Mouse (Mus musculus) heart, adult 2 months (tissue): ENCODE results near the gene Tubb2a. TPM values are rescaled to one million over a fixed set of nuclear protein-coding genes. Genes with fewer than 3 reads are reported as not detected.

ENCODE experiments used
- DNase-seq, 2 experiments: peaks; one replicate each; pipeline ENCODE4 v3.0.0; 2021
- H3K27ac ChIP-seq: fragments of 200-600 bp; 2 replicates; pipeline ENCODE4 v1.8.1; 2022
- H3K27me3 ChIP-seq: fragments of 200-500 bp; 2 replicates; pipeline ENCODE4 v1.6.1; 2012; ENCODE audit warnings: mild to moderate bottlenecking, low read length, inconsistent platforms, mixed read lengths; ENCODE audit not compliant: control insufficient read depth, insufficient read depth
- H3K36me3 ChIP-seq: fragments of 200-500 bp; 2 replicates; pipeline ENCODE4 v1.6.1; 2012; ENCODE audit warnings: low read length, inconsistent platforms; ENCODE audit not compliant: control insufficient read depth, insufficient read depth
- H3K4me1 ChIP-seq: fragments of 200-500 bp; 2 replicates; pipeline ENCODE4 v1.6.1; 2011; ENCODE audit warnings: low read length; ENCODE audit not compliant: control insufficient read depth, insufficient read depth
- H3K4me3 ChIP-seq: fragments of 200-600 bp; 2 replicates; pipeline ENCODE4 v1.8.1; 2022
- H3K79me2 ChIP-seq: fragments of 200-500 bp; replicated peaks from 2 replicates; pipeline ENCODE4 v1.6.1; 2012; ENCODE audit warnings: mild to moderate bottlenecking, inconsistent platforms, low read length, moderate library complexity, mixed read lengths; ENCODE audit not compliant: control insufficient read depth, insufficient read depth
- H3K9ac ChIP-seq: fragments of 200-500 bp; 2 replicates; pipeline ENCODE4 v1.6.1; 2012; ENCODE audit warnings: low read depth, mild to moderate bottlenecking, control low read depth, inconsistent platforms, low read length, mixed read lengths
- CTCF ChIP-seq: fragments of 200-600 bp; IDR thresholded peaks from 2 replicates; pipeline ENCODE4 v1.8.1; 2022; ENCODE audit warnings: antibody characterized with exemption, mild to moderate bottlenecking, moderate library complexity
- EP300 ChIP-seq: fragments of 200-500 bp; IDR thresholded peaks from 2 replicates; pipeline ENCODE4 v1.6.1; 2011; ENCODE audit warnings: low read depth, low read length, control low read depth; ENCODE audit not compliant: insufficient read depth
- POLR2A ChIP-seq: fragments of 200-500 bp; IDR thresholded peaks from 2 replicates; pipeline ENCODE4 v1.6.1; 2011; ENCODE audit warnings: mild to moderate bottlenecking, low read depth, low read length, control low read depth; ENCODE audit not compliant: insufficient read depth
- WGBS: fragments of 180-500 bp; shearing (Covaris S2); methylation state at CpG from one replicate; pipeline ENCODE4 v1.1.7; 2018; 5-methylcytosine and 5-hydroxymethylcytosine counted together
- intact Hi-C: fragments of 180-260 bp; cut with DNase I; formaldehyde crosslinking; loops from one replicate; pipeline ENCODE4 v1.15.1; 2025
- polyA plus RNA-seq: library from polyadenylated mRNA; depleted of rRNA; stranded (reverse); fragments of >200 nt; gene quantifications from 2 replicates; pipeline ENCODE4 v1.2.3, GENCODE M21; 2012
- total RNA-seq, 2 experiments: library from RNA; stranded (reverse); gene quantifications; 2 replicates each; pipeline ENCODE4 v1.2.3; 2021

Tubb2a gene
- total and polyA plus RNA-seq, 3 experiments, result 42.9 to 95.2 (median 64.1) TPM

- Histone ChIP-seq H3K27ac (no peak overlapping the region), H3K4me3 (no peak overlapping the region), H3K79me2 (no peaks in the 10 kb centered on the region), H3K36me3 (no peaks in the 10 kb centered on the region), H3K4me1 (no peaks in the 10 kb centered on the region), H3K9ac (no peak overlapping the region), H3K27me3 (no peaks in the 10 kb centered on the region)
- TF ChIP-seq POLR2A (no peak), EP300 (no peak), CTCF (no peak)
- WGBS, result 85% methylated on average over 4 of the region's 4 CpGs
- no peak for DNase-seq
- intact Hi-C loops, result no loop called here
Measured at GRCm38 (mm10) chr13:34070296-34070695, 7.5 kb downstream of the Tubb2a start.

- Histone ChIP-seq H3K36me3 (no peaks in the 10 kb centered on the region), H3K4me1 (no peaks in the 10 kb centered on the region), H3K4me3 (no peak overlapping the region), H3K9ac (no peak overlapping the region), H3K27ac (no peak overlapping the region), H3K79me2 (no peaks in the 10 kb centered on the region), H3K27me3 (no peaks in the 10 kb centered on the region)
- WGBS, result 62% methylated on average over 1 of the region's 1 CpGs
- peak; percentile 21 to 39 for DNase-seq
- intact Hi-C loops, result no loop called here
- no peak for TF ChIP-seq CTCF
- TF ChIP-seq POLR2A, result no peak
- TF ChIP-seq EP300, result no peak
Measured at GRCm38 (mm10) chr13:34066351-34066750, 11.5 kb downstream of the Tubb2a start.

- WGBS, result 87% methylated on average over 10 of the region's 10 CpGs
- no peaks in the 10 kb centered on the region for H3K79me2 ChIP-seq
- no peaks in the 10 kb centered on the region for H3K27me3 ChIP-seq
- DNase-seq, result no peak
- no peaks in the 10 kb centered on the region for H3K4me1 ChIP-seq
- H3K9ac ChIP-seq, result no peak overlapping the region
- no peak overlapping the region for H3K4me3 ChIP-seq
- no peak for TF ChIP-seq POLR2A
- TF ChIP-seq CTCF, result no peak
- H3K27ac ChIP-seq, result no peak overlapping the region
- H3K36me3 ChIP-seq, result no peaks in the 10 kb centered on the region
- intact Hi-C loops, result no loop called here
Measured at GRCm38 (mm10) chr13:34062466-34062865, 15.3 kb downstream of the Tubb2a start.

GRCm38 (mm10) chr13:34060061-34060460 lies 17.7 kb downstream of the Tubb2a start:
- no peak overlapping the region for H3K9ac ChIP-seq
- H3K27ac ChIP-seq, result peak overlapping the region; percentile 20; the same call in 1 of the 2 replicates
- 78% methylated on average over 9 of the region's 9 CpGs for WGBS
- intact Hi-C loops, result no loop called here
- H3K4me1 ChIP-seq, result no peaks in the 10 kb centered on the region
- no peak overlapping the region for H3K4me3 ChIP-seq
- TF ChIP-seq EP300, result no peak
- H3K27me3 ChIP-seq, result no peaks in the 10 kb centered on the region
- DNase-seq, result no peak
- no peaks in the 10 kb centered on the region for H3K79me2 ChIP-seq
- no peaks in the 10 kb centered on the region for H3K36me3 ChIP-seq

- WGBS, result 82% methylated on average over 1 of the region's 1 CpGs
- intact Hi-C loops, result no loop called here
Measured at GRCm38 (mm10) chr13:34057252-34057651, 20.6 kb downstream of the Tubb2a start.

GRCm38 (mm10) chr13:34054983-34055382 lies 22.8 kb downstream of the Tubb2a start:
- 90% methylated on average over 3 of the region's 3 CpGs for WGBS
- no peaks in the 10 kb centered on the region for H3K79me2 ChIP-seq

More at GRCm38 (mm10) chr13:34057252-34057651, 20.6 kb downstream of the Tubb2a start:
- Histone ChIP-seq H3K27ac (no peak overlapping the region), H3K9ac (no peak overlapping the region), H3K36me3 (no peaks in the 10 kb centered on the region), H3K27me3 (no peaks in the 10 kb centered on the region), H3K4me1 (no peaks in the 10 kb centered on the region), H3K79me2 (no peaks in the 10 kb centered on the region), H3K4me3 (no peak overlapping the region)
- DNase-seq, result no peak
- no peak for TF ChIP-seq CTCF
- no peak for TF ChIP-seq EP300
- TF ChIP-seq POLR2A, result no peak

More at GRCm38 (mm10) chr13:34054983-34055382, 22.8 kb downstream of the Tubb2a start:
- Histone ChIP-seq H3K9ac (no peak overlapping the region), H3K36me3 (no peaks in the 10 kb centered on the region), H3K27ac (no peak overlapping the region), H3K4me1 (no peaks in the 10 kb centered on the region), H3K27me3 (no peaks in the 10 kb centered on the region), H3K4me3 (no peak overlapping the region)
- no peak for DNase-seq
- intact Hi-C loops, result no loop called here
- TF ChIP-seq EP300 (no peak), CTCF (no peak), POLR2A (no peak)
